Mouse (Mus musculus): Measurements from ENCODE around the gene Polr2m. TPM values are rescaled to one million over a fixed set of nuclear protein-coding genes. Genes with fewer than 3 reads are reported as not detected.

Gene Polr2m
- polyA plus RNA-seq, 1 experiment from 2014 or later: 497 TPM

DNA sequence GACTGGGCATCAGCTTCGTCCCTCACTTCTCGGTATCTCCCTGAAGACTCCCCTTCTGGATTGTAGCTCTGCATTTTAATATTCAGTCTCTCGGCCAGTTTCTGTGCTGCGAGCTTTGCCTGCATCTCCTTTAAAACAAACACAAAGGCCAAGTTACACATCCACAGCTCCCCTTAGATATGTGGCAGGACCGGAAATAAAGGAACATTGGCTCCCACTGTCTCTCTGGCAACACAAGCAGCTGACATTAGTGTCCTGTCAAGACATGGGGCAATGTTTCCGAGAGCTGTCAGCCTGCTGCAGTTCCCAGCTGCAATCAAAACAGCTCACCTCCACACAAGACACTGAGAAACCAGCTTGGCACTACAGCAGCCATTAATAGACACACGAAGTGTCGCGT is 6.3 kb downstream of the Polr2m start:
- Histone ChIP-seq H3K9ac (replicated peaks; ENCODE audit: low read length) (no peak overlapping the region), H3K4me3 (ENCODE audit: low read length) (no peak overlapping the region), H3K9me3 (ENCODE audit: low read length) (no peaks in the 10 kb centered on the region; the same call in 1 of the 2 replicates), H3K4me1 (ENCODE audit: insufficient read depth, low read length) (peaks cover 18% of the 10 kb centered on the region), H3K36me3 (ENCODE audit: insufficient read depth, low read length) (peaks cover 81% of the 10 kb centered on the region), H3K4me2 (replicated peaks; ENCODE audit: low read depth, low read length) (no peak overlapping the region), H3K27ac (ENCODE audit: low read length) (no peak overlapping the region), H3K27me3 (ENCODE audit: insufficient read depth, low read length) (no peaks in the 10 kb centered on the region)
- ATAC-seq (ENCODE audit: low FRiP score, low TSS enrichment): no peak
- WGBS: 93% methylated on average over 9 of the region's 9 CpGs

DNA sequence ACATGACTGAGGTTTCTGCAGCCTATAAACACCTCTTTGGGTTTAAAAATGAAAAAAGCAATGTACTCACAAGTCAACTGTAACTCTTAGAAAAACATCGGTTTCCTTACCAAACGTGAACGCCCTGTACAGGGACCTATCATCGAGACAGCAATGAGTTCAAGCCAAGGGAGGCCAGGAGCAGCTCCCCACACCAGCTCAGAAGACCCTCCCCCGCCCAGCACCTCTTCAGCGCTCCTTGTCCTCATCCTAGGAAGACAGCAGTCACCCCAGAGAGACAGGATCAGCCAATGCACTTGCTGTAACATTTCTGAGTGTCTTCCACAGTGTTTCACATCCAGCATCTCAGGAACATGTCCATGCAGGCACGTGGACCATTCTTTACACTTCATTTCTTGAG is 7.1 kb downstream of the Polr2m start:
- 90% methylated on average over 7 of the region's 7 CpGs for WGBS

DNA sequence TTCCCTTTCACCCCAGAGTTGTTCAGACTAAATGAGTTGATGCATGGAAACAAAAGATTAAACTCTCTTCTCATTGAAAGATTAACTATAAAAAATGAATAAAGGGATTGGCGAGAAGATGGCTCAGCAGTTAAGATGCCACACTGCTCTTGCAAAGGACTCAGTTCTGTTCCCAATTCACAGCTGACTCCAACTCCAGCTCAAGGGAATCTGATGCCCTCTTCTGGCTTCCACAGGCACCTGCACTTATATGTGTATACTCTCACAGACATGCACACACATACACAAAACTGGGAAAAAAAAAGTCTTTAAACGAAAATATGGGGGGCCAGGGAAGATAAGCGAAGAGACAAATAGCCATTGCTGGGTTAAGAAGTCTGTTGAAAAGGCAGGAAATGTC is 9.1 kb downstream of the Polr2m start:
- H3K4me1 ChIP-seq (ENCODE audit: insufficient read depth, low read length): no peaks in the 10 kb centered on the region
- H3K27me3 ChIP-seq (ENCODE audit: insufficient read depth, low read length): no peaks in the 10 kb centered on the region
- H3K36me3 ChIP-seq (ENCODE audit: insufficient read depth, low read length): peaks cover 68% of the 10 kb centered on the region
- no peak overlapping the region for H3K4me2 ChIP-seq (replicated peaks; ENCODE audit: low read depth, low read length)
- ATAC-seq (ENCODE audit: low FRiP score, low TSS enrichment): no peak
- H3K27ac ChIP-seq (ENCODE audit: low read length): no peak overlapping the region
- H3K4me3 ChIP-seq (ENCODE audit: low read length): no peak overlapping the region
- 94% methylated on average over 3 of the region's 3 CpGs for WGBS
- no peaks in the 10 kb centered on the region; the same call in 1 of the 2 replicates for H3K9me3 ChIP-seq (ENCODE audit: low read length)
- H3K9ac ChIP-seq (replicated peaks; ENCODE audit: low read length): no peak overlapping the region

More for the DNA sequence above, 7.1 kb downstream of the Polr2m start:
- no peaks in the 10 kb centered on the region; the same call in 1 of the 2 replicates for H3K9me3 ChIP-seq (ENCODE audit: low read length)
- peaks cover 83% of the 10 kb centered on the region for H3K36me3 ChIP-seq (ENCODE audit: insufficient read depth, low read length)
- H3K4me2 ChIP-seq (replicated peaks; ENCODE audit: low read depth, low read length): no peak overlapping the region
- peaks cover 11% of the 10 kb centered on the region for H3K4me1 ChIP-seq (ENCODE audit: insufficient read depth, low read length)
- no peaks in the 10 kb centered on the region for H3K27me3 ChIP-seq (ENCODE audit: insufficient read depth, low read length)
- H3K9ac ChIP-seq (replicated peaks; ENCODE audit: low read length): no peak overlapping the region
- no peak overlapping the region for H3K27ac ChIP-seq (ENCODE audit: low read length)
- no peak overlapping the region for H3K4me3 ChIP-seq (ENCODE audit: low read length)
- ATAC-seq (ENCODE audit: low FRiP score, low TSS enrichment): no peak

DNA sequence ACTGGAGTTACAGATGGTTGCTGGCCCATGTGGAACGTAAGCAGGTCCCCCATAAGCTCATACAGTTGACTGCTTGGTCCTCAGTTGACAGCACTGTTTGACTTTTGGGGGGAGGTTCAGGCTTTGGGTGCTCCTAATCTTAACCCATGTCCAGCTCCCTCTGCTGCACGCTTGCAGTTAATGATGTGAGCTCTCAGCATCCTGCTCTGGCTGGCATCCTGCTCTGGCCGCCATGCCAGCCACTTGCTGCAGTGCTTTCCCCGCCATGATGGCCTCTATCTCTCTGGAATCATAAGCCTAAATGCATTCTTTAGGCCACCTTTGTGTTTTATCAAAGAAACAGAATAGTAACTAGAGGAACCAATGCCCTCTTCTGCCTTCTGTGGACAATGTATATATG is 10.2 kb downstream of the Polr2m start:
- Histone ChIP-seq H3K27me3 (ENCODE audit: insufficient read depth, low read length) (no peaks in the 10 kb centered on the region), H3K4me1 (ENCODE audit: insufficient read depth, low read length) (no peaks in the 10 kb centered on the region), H3K4me2 (replicated peaks; ENCODE audit: low read depth, low read length) (no peak overlapping the region), H3K36me3 (ENCODE audit: insufficient read depth, low read length) (peaks cover 57% of the 10 kb centered on the region), H3K9me3 (ENCODE audit: low read length) (no peaks in the 10 kb centered on the region; the same call in 1 of the 2 replicates), H3K9ac (replicated peaks; ENCODE audit: low read length) (no peak overlapping the region), H3K27ac (ENCODE audit: low read length) (no peak overlapping the region), H3K4me3 (ENCODE audit: low read length) (no peak overlapping the region)
- ATAC-seq (ENCODE audit: low FRiP score, low TSS enrichment): no peak
- WGBS: 97% methylated on average over 4 of the region's 4 CpGs

DNA sequence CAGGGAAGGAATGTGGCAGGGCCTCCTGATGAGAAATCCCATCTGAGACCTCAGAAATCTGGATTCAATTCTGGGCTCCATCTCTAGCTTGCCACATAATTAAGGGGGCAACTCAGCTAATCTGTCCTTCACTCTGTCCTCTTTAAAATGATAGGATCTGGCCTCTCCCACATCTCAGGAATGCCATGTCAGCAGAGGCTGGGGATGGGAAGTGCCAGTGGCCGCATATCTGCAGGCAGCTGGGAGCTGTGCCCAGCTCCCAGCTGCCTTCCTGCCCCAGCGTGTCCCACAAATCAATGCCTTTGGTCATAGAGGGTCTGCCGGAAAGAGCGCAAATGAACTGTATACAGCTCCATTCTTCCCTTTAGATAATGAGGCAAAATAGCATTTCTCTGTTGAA is 18.3 kb downstream of the Polr2m start:
- Histone ChIP-seq H3K27ac (ENCODE audit: low read length) (no peak overlapping the region), H3K36me3 (ENCODE audit: insufficient read depth, low read length) (no peaks in the 10 kb centered on the region), H3K4me3 (ENCODE audit: low read length) (no peak overlapping the region), H3K9me3 (ENCODE audit: low read length) (no peaks in the 10 kb centered on the region), H3K4me1 (ENCODE audit: insufficient read depth, low read length) (0 out of 2 replicates have a peak, but pooled peaks cover 6% of the 10 kb centered on the region), H3K4me2 (replicated peaks; ENCODE audit: low read depth, low read length) (no peak overlapping the region), H3K27me3 (ENCODE audit: insufficient read depth, low read length) (no peaks in the 10 kb centered on the region), H3K9ac (replicated peaks; ENCODE audit: low read length) (no peak overlapping the region)
- WGBS: 48% methylated on average over 4 of the region's 4 CpGs
- ATAC-seq (ENCODE audit: low FRiP score, low TSS enrichment): no peak

DNA sequence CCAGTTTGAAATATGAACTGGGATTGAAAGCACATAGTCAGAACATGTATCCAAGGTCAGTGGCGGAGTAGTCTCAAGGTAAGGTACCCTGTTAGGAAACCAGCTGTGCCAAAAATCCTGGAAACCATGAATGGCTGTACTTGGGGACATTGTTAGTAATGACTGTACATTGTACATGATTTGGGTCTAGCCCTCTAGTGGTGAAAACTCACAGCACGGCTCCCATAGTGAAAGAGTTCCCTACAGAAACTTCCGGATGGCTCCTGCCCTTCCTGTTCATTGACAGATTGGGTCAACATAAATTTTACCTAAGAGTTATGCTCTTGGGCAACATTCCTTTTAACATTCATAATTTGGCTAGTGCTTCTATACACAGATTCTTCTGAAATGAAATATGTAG is 19.6 kb downstream of the Polr2m start:
- Histone ChIP-seq H3K27ac (ENCODE audit: low read length) (no peak overlapping the region), H3K36me3 (ENCODE audit: insufficient read depth, low read length) (no peaks in the 10 kb centered on the region), H3K27me3 (ENCODE audit: insufficient read depth, low read length) (no peaks in the 10 kb centered on the region), H3K9me3 (ENCODE audit: low read length) (no peaks in the 10 kb centered on the region), H3K4me2 (replicated peaks; ENCODE audit: low read depth, low read length) (no peak overlapping the region), H3K9ac (replicated peaks; ENCODE audit: low read length) (no peak overlapping the region), H3K4me3 (ENCODE audit: low read length) (no peak overlapping the region), H3K4me1 (ENCODE audit: insufficient read depth, low read length) (0 out of 2 replicates have a peak, but pooled peaks cover 6% of the 10 kb centered on the region)
- no peak for ATAC-seq (ENCODE audit: low FRiP score, low TSS enrichment)
- WGBS: 67% methylated on average over 3 of the region's 3 CpGs

DNA sequence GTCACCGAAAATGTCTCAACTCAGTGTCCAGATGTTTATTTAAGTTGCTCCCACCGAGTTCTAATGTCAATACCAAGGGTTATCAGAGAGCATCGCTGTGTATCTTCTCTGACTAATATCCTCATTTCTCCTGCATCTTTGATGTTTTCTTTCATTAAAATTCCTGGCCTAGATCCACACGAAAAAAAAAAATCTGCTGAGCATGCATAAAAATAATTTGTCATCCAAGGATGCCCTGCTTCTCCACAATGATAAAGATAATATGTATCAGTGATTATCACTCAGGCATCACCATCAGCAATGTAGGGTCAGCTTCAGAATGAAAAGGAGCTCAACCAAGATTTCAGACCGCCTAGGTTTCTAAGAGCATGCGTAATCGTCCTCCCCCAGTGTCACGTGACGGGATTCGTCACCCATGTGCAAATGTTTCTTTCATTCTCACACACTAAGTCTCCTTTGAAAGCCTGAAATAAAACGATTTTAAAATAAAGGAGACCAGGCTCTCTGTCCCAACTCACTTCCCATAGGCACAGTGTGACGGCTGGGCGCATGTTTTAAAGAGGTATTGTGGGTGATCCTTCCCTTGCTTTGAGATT is 22.6 kb downstream of the Polr2m start:
- H3K36me3 ChIP-seq (ENCODE audit: insufficient read depth, low read length): no peaks in the 10 kb centered on the region
- no peaks in the 10 kb centered on the region for H3K9me3 ChIP-seq (ENCODE audit: low read length)
- ATAC-seq (ENCODE audit: low FRiP score, low TSS enrichment): no peak
- H3K4me3 ChIP-seq (ENCODE audit: low read length): no peak overlapping the region
- H3K27ac ChIP-seq (ENCODE audit: low read length): no peak overlapping the region
- 60% methylated on average over 13 of the region's 13 CpGs for WGBS
- 0 out of 2 replicates have a peak, but pooled peaks cover 6% of the 10 kb centered on the region for H3K4me1 ChIP-seq (ENCODE audit: insufficient read depth, low read length)
- no peak overlapping the region for H3K4me2 ChIP-seq (replicated peaks; ENCODE audit: low read depth, low read length)
- no peak overlapping the region for H3K9ac ChIP-seq (replicated peaks; ENCODE audit: low read length)
- H3K27me3 ChIP-seq (ENCODE audit: insufficient read depth, low read length): no peaks in the 10 kb centered on the region

DNA sequence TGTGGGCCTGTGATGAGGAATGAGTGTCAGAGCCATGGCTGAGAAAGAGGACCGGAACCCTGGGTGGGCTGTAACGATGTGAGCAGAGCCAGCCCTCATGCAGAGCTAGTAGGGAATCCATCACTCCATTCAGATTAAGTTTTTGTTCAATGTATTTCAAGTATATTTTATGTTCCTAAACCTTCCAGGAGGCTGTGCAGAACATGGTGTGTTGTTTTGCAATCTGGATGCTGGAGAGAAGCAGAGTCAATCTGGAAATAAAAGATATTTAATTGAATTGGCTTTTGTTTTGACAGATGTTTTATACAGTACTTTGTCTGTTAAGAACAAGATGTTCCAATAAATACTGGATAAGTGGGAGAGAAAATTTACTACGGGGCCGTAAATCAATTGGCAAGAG is 29.0 kb downstream of the Polr2m start:
- no peaks in the 10 kb centered on the region for H3K4me1 ChIP-seq (ENCODE audit: insufficient read depth, low read length)
- peak; percentile 70 for ATAC-seq (ENCODE audit: low FRiP score, low TSS enrichment)
- H3K4me3 ChIP-seq (ENCODE audit: low read length): no peak overlapping the region
- H3K9me3 ChIP-seq (ENCODE audit: low read length): peaks cover 5% of the 10 kb centered on the region; the same call in 1 of the 2 replicates
- no peaks in the 10 kb centered on the region for H3K36me3 ChIP-seq (ENCODE audit: insufficient read depth, low read length)
- H3K9ac ChIP-seq (replicated peaks; ENCODE audit: low read length): no peak overlapping the region
- H3K27ac ChIP-seq (ENCODE audit: low read length): no peak overlapping the region
- H3K27me3 ChIP-seq (ENCODE audit: insufficient read depth, low read length): no peaks in the 10 kb centered on the region
- H3K4me2 ChIP-seq (replicated peaks; ENCODE audit: low read depth, low read length): no peak overlapping the region
- 40% methylated on average over 4 of the region's 4 CpGs for WGBS

DNA sequence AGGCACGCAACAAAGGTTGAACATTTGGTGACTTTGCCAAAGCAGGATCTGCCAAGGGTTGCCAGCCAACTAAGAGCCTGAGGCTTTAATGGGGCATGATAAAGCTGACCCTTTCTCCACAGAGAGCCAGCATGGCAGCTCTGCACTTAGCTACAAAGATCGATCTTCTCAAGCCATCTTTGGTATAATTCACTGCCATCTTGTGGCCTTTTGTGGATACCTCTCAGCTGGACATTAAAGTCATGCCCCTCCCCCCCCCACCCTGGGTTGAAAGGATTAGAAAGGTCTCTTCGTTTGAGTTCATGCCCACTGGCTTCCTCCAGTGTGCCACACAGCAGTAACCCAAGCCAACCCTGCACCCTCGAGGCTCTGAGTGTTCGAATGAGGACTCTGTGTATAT is 31.8 kb downstream of the Polr2m start:
- Histone ChIP-seq H3K9ac (replicated peaks; ENCODE audit: low read length) (no peak overlapping the region), H3K9me3 (ENCODE audit: low read length) (peaks cover 5% of the 10 kb centered on the region; the same call in 1 of the 2 replicates), H3K4me2 (replicated peaks; ENCODE audit: low read depth, low read length) (no peak overlapping the region), H3K27me3 (ENCODE audit: insufficient read depth, low read length) (no peaks in the 10 kb centered on the region), H3K4me1 (ENCODE audit: insufficient read depth, low read length) (peaks cover 6% of the 10 kb centered on the region; the same call in 1 of the 2 replicates), H3K4me3 (ENCODE audit: low read length) (no peak overlapping the region), H3K27ac (ENCODE audit: low read length) (no peak overlapping the region), H3K36me3 (ENCODE audit: insufficient read depth, low read length) (no peaks in the 10 kb centered on the region)
- ATAC-seq (ENCODE audit: low FRiP score, low TSS enrichment): no peak
- WGBS: 73% methylated on average over 5 of the region's 5 CpGs

DNA sequence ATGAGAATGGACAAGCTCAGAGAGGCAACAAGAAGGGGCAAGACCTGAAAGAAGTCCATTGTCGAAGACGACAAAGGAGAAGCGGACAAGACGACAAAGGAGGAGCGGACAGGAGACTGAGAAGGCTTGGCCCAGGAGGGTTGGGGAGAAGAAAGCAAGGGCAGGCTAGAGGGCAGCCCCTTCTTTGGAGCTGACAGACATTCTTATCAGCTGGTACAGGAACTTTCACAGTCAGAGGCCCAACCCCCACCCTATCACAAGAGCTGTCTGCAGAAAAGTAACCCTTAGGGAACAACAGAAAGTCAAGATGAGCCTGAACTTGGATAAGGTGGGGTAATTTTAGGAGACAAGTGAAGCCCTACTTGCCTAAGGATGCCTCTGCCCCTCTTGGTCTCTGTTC is 32.4 kb downstream of the Polr2m start:
- no peak overlapping the region for H3K4me2 ChIP-seq (replicated peaks; ENCODE audit: low read depth, low read length)
- peaks cover 6% of the 10 kb centered on the region; the same call in 1 of the 2 replicates for H3K4me1 ChIP-seq (ENCODE audit: insufficient read depth, low read length)
- no peak for ATAC-seq (ENCODE audit: low FRiP score, low TSS enrichment)
- H3K9ac ChIP-seq (replicated peaks; ENCODE audit: low read length): no peak overlapping the region
- no peak overlapping the region for H3K4me3 ChIP-seq (ENCODE audit: low read length)
- WGBS: 89% methylated on average over 5 of the region's 5 CpGs
- H3K27me3 ChIP-seq (ENCODE audit: insufficient read depth, low read length): no peaks in the 10 kb centered on the region
- peaks cover 5% of the 10 kb centered on the region; the same call in 1 of the 2 replicates for H3K9me3 ChIP-seq (ENCODE audit: low read length)
- H3K27ac ChIP-seq (ENCODE audit: low read length): no peak overlapping the region
- no peaks in the 10 kb centered on the region for H3K36me3 ChIP-seq (ENCODE audit: insufficient read depth, low read length)

Data from kidney, embryonic 16.5 days (tissue).